Mouse (Mus musculus): ENCODE measurements around the gene Klra9. TPM values are rescaled to one million over a fixed set of nuclear protein-coding genes. Genes with fewer than 3 reads are reported as not detected.
"Not testable (repeated sequence)": the region's sequence is repeated elsewhere in the genome, so short reads cannot be mapped to it uniquely, and the experiment has no call there.

Gene Klra9
- 0.17 TPM in 1 of 2 replicates, not detected in the other for polyA plus RNA-seq (2012; rRNA removed)

DNA sequence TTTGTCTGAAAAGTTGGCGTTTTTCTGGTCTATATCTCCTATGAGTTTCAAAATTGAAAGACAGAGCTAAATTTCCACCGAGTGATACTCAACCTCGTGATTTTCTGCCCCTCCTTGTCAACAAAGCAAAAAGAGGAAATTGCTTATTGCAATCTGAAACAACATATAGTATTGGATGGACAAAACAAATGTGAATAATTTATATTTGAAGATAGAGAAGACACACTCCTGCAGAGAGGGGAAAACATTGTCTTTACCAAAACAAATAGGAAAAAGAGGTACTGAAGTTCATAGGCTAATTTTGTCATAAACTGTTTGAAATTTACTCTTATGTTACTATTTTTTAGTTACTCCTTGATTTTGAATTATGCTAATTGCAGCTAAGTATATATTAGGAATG is at the start of gene Klra9:
Gene Klra9 (minus strand): TSS at position 101 of the 400 bp plus-strand sequence.
- not testable (repeated sequence) for H3K4me1 ChIP-seq (ENCODE audit: control insufficient read depth, insufficient read depth, low read length); H3K4me3 ChIP-seq (ENCODE audit: insufficient read depth, low read length); H3K27ac ChIP-seq (ENCODE audit: insufficient read depth, low read length)

- no peak for TF ChIP-seq CTCF (IDR thresholded peaks at IDR 0.05; ENCODE audit: extremely low read depth, insufficient read depth, low read length)
- no peak for TF ChIP-seq POLR2A (IDR thresholded peaks at IDR 0.05; ENCODE audit: extremely low read depth, insufficient read depth, low read length)
- Histone ChIP-seq H3K27ac (ENCODE audit: insufficient read depth, low read length) (no peak overlapping the region), H3K4me3 (ENCODE audit: insufficient read depth, low read length) (no peak overlapping the region), H3K4me1 (ENCODE audit: control insufficient read depth, insufficient read depth, low read length) (no peaks in the 10 kb centered on the region)
Observed at GRCm38 (mm10) chr6:130237536-130237935, 44.6 kb upstream of the Klra9 start.

DNA sequence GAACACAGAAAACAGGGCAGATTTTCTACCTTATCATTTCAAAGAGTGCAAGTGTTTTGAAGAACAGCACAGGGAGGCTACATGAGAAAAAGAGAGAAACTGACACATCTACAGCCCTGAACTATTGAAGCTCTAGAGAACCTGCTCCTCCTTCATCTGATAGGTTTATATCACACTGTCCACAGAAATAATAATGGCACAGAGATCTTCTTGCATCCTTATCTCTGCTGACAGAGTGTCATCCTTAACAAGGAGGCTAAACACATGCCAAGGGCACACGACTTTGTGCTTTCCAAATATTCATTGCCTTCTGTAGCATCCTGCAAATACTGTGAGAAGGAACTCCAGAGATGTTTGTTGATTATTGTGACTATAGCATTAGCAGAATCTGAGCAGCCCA is 43.7 kb upstream of the Klra9 start:
- H3K4me1 ChIP-seq (ENCODE audit: control insufficient read depth, insufficient read depth, low read length) = no peaks in the 10 kb centered on the region
- no peak overlapping the region for H3K4me3 ChIP-seq (ENCODE audit: insufficient read depth, low read length)
- TF ChIP-seq POLR2A (IDR thresholded peaks at IDR 0.05; ENCODE audit: extremely low read depth, insufficient read depth, low read length) = no peak
- TF ChIP-seq CTCF (IDR thresholded peaks at IDR 0.05; ENCODE audit: extremely low read depth, insufficient read depth, low read length) = no peak
- no peak overlapping the region for H3K27ac ChIP-seq (ENCODE audit: insufficient read depth, low read length)

DNA sequence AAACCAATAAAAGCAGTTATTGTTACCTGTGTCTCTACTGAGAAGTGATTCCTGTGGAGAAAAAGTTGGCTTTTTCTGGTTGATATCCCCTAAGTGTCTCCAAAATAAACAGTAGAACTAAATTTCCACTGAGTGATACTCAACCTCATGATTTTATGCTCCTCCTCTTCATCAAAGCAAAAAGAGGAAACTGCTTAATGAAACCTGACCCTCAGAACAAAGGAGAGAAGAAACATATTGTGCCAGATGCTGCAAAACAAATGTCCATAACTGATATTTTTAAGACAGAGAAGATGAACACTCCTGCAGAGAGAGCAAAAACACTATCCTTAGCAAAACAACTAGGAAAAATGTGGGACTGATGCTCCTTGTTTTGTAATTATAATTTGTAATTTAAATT is 40.3 kb upstream of the Klra9 start, which contains the start of gene Klra7:
Gene Klra7 (minus strand): TSS at position 101 of the 400 bp plus-strand sequence.
- Histone ChIP-seq H3K27ac (ENCODE audit: insufficient read depth, low read length) (no peak within 1 kb of the TSS), H3K4me1 (ENCODE audit: control insufficient read depth, insufficient read depth, low read length) (no peaks in the 10 kb centered on the region), H3K4me3 (ENCODE audit: insufficient read depth, low read length) (no peak within 1 kb of the TSS)
- TF ChIP-seq POLR2A (IDR thresholded peaks at IDR 0.05; ENCODE audit: extremely low read depth, insufficient read depth, low read length) = no peak
- no peak for TF ChIP-seq CTCF (IDR thresholded peaks at IDR 0.05; ENCODE audit: extremely low read depth, insufficient read depth, low read length)

GRCm38 (mm10) chr6:130197453-130197852 is 4.5 kb upstream of the Klra9 start:
- H3K27ac ChIP-seq (ENCODE audit: insufficient read depth, low read length); H3K4me1 ChIP-seq (ENCODE audit: control insufficient read depth, insufficient read depth, low read length): not testable (repeated sequence)

GRCm38 (mm10) chr6:130129798-130130197 is 63.1 kb downstream of the Klra9 start, which contains the start of gene Klra8:
TSS of gene Klra8 (minus strand) at chr6:130129898.
- H3K4me1 ChIP-seq (ENCODE audit: control insufficient read depth, insufficient read depth, low read length); H3K4me3 ChIP-seq (ENCODE audit: insufficient read depth, low read length); H3K27ac ChIP-seq (ENCODE audit: insufficient read depth, low read length): not testable (repeated sequence)

More at GRCm38 (mm10) chr6:130197453-130197852, 4.5 kb upstream of the Klra9 start:
- H3K4me3 ChIP-seq (ENCODE audit: insufficient read depth, low read length) = not testable (repeated sequence)

Other genes starting within 250 kb of the Klra9 start
- gene Klra6, start 166.2 kb downstream of the Klra9 start, polyA plus RNA-seq (2012; rRNA removed) = not detected in 2 replicates
- not detected in 2 replicates for gene Klra4, start 125.8 kb downstream of the Klra9 start, polyA plus RNA-seq (2012; rRNA removed)
- 0.11 TPM in 1 of 2 replicates, not detected in the other for gene Klra8, start 63.2 kb downstream of the Klra9 start, polyA plus RNA-seq (2012; rRNA removed)
- not detected in 2 replicates for gene Klra7, start 40.2 kb upstream of the Klra9 start, polyA plus RNA-seq (2012; rRNA removed)
- gene Klra10, start 88.8 kb upstream of the Klra9 start, polyA plus RNA-seq (2012; rRNA removed) = 0.13 TPM in 1 of 2 replicates, not detected in the other
- not detected in 2 replicates for gene Klra3, start 144.5 kb upstream of the Klra9 start, polyA plus RNA-seq (2012; rRNA removed)
- gene Klra1, start 193.8 kb upstream of the Klra9 start, polyA plus RNA-seq (2012; rRNA removed) = not detected in 2 replicates